In genomic region chr10:58255954-58256353, GRCm38 (mm10) we compare ENCODE assay signal across 8 mouse cellular contexts. TPM values are rescaled to one million over a fixed set of nuclear protein-coding genes. Genes with fewer than 3 reads are reported as not detected.
DNase-seq lines count a peak whose midpoint lies in the region; ATAC-seq lines count a peak whose summit lies in the region.

No protein-coding gene starts in this region.

- no peaks in the 10 kb centered on the region for H3K36me3 ChIP-seq in neural tube, embryonic 11.5 days (ENCODE audit: control insufficient read depth, insufficient read depth, low read length)
- H3K36me3 ChIP-seq in embryonic facial prominence, embryonic 15.5 days, result peaks cover 14% of the 10 kb centered on the region
- H3K36me3 ChIP-seq in midbrain, embryonic 16.5 days (ENCODE audit: control insufficient read depth, insufficient read depth, low read length), result peaks cover 8% of the 10 kb centered on the region; the same call in 1 of the 2 replicates

- H3K27me3 ChIP-seq in neural tube, embryonic 11.5 days (ENCODE audit: control insufficient read depth, insufficient read depth, low read length), result no peaks in the 10 kb centered on the region
- H3K27me3 ChIP-seq in embryonic facial prominence, embryonic 15.5 days, result no peaks in the 10 kb centered on the region
- H3K27me3 ChIP-seq in midbrain, embryonic 16.5 days (ENCODE audit: control insufficient read depth, insufficient read depth, low read depth, low read length), result no peaks in the 10 kb centered on the region

- DNase-seq in neural tube, embryonic 11.5 days (ENCODE audit: low spot score), result no peak
- no peak for DNase-seq in neural tube, embryonic 10.5 days (ENCODE audit: extremely low spot score, low spot score)
- DNase-seq in large intestine, adult 2 months (ENCODE audit: low read depth, low spot score), result peak; percentile 51
- DNase-seq in gastrocnemius, adult 18-20 months (ENCODE audit: low spot score), result no peak
- DNase-seq in layer of hippocampus, postnatal 25 days (ENCODE audit: extremely low spot score in 1 of 2, low spot score in 1 of 2), result no peak
- no peak for DNase-seq in thymus, postnatal 4 days

- no peak overlapping the region for H3K27ac ChIP-seq in neural tube, embryonic 11.5 days (ENCODE audit: low read depth, low read length)
- no peak overlapping the region for H3K27ac ChIP-seq in embryonic facial prominence, embryonic 15.5 days (replicated peaks)
- H3K27ac ChIP-seq in midbrain, embryonic 16.5 days (ENCODE audit: low read length), result no peak overlapping the region

- peak overlapping the region; percentile 48 for H3K4me2 ChIP-seq in neural tube, embryonic 11.5 days (ENCODE audit: low read depth)
- H3K4me2 ChIP-seq in embryonic facial prominence, embryonic 15.5 days (replicated peaks), result peak overlapping the region; percentile 47
- H3K4me2 ChIP-seq in midbrain, embryonic 16.5 days (ENCODE audit: low read length), result peak overlapping the region; percentile 72

- no peak overlapping the region for H3K9ac ChIP-seq in neural tube, embryonic 11.5 days (ENCODE audit: low read length)
- H3K9ac ChIP-seq in embryonic facial prominence, embryonic 15.5 days, result peak overlapping the region; percentile 74; the same call in 1 of the 2 replicates
- peak overlapping the region; percentile 87 for H3K9ac ChIP-seq in midbrain, embryonic 16.5 days (ENCODE audit: low read depth, low read length)

- H3K4me3 ChIP-seq in neural tube, embryonic 11.5 days (ENCODE audit: low read depth, low read length), result peak overlapping the region; percentile 84
- H3K4me3 ChIP-seq in embryonic facial prominence, embryonic 15.5 days (replicated peaks), result peak overlapping the region; percentile 93
- H3K4me3 ChIP-seq in midbrain, embryonic 16.5 days (ENCODE audit: low read depth, low read length), result peak overlapping the region; percentile 85

- no peaks in the 10 kb centered on the region for H3K9me3 ChIP-seq in neural tube, embryonic 11.5 days (ENCODE audit: control insufficient read depth, low read length)
- H3K9me3 ChIP-seq in embryonic facial prominence, embryonic 15.5 days (replicated peaks), result no peaks in the 10 kb centered on the region
- H3K9me3 ChIP-seq in midbrain, embryonic 16.5 days (replicated peaks; ENCODE audit: control insufficient read depth, low read length, poor library complexity, severe bottlenecking), result no peaks in the 10 kb centered on the region

- WGBS in neural tube, embryonic 11.5 days, result 14% methylated on average over 4 of the region's 4 CpGs
- 1% methylated on average over 4 of the region's 4 CpGs for WGBS in embryonic facial prominence, embryonic 15.5 days
- WGBS in large intestine, adult 2 months, result under 1% methylated on average over 4 of the region's 4 CpGs
- 10% methylated on average over 4 of the region's 4 CpGs for WGBS in midbrain, embryonic 16.5 days

- no peaks in the 10 kb centered on the region for H3K4me1 ChIP-seq in neural tube, embryonic 11.5 days (ENCODE audit: control insufficient read depth, insufficient read depth, low read length)
- H3K4me1 ChIP-seq in embryonic facial prominence, embryonic 15.5 days, result peaks cover 4% of the 10 kb centered on the region
- H3K4me1 ChIP-seq in midbrain, embryonic 16.5 days (ENCODE audit: control insufficient read depth, insufficient read depth, low read length), result peaks cover 18% of the 10 kb centered on the region

- ATAC-seq in neural tube, embryonic 11.5 days (ENCODE audit: insufficient read depth, low FRiP score, low TSS enrichment), result no peak
- no peak for ATAC-seq in embryonic facial prominence, embryonic 15.5 days (ENCODE audit: insufficient number of reproducible peaks, low FRiP score, low TSS enrichment, low read depth)
- ATAC-seq in midbrain, embryonic 16.5 days, result no peak

RNA-seq across cellular contexts. Expression of gene Gcc2, which starts 0.7 kb away (rescaled TPM):
- 39.0 and 40.5 TPM in 2 replicates for polyA plus RNA-seq in neural tube, embryonic 11.5 days (2014; fragmentation: Nextera tagmentation; extraction: Ambion mirVana)
- 56.7 and 57.4 TPM in 2 replicates for polyA plus RNA-seq in embryonic facial prominence, embryonic 15.5 days (2015; fragmentation: Nextera tagmentation; extraction: Ambion mirVana)
- polyA plus RNA-seq in large intestine, adult 2 months (2012; rRNA removed), result 20.6 and 25.0 TPM in 2 replicates
- 79.5 and 90.5 TPM in 2 replicates for polyA plus RNA-seq in midbrain, embryonic 16.5 days (2015; fragmentation: Nextera tagmentation; extraction: Ambion mirVana)
- total RNA-seq in gastrocnemius, adult 18-20 months (2021), result 10 to 100 TPM; 18.8 to 25.7 TPM
- total RNA-seq in layer of hippocampus, postnatal 25 days (2021), result 10 to 100 TPM; 75.2 to 81.7 TPM

RNA-seq across cellular contexts. Expression of gene Gm4981, which starts 19.5 kb away (rescaled TPM):
- polyA plus RNA-seq in neural tube, embryonic 11.5 days (2014; fragmentation: Nextera tagmentation; extraction: Ambion mirVana), result not detected in 2 replicates
- not detected in 2 replicates for polyA plus RNA-seq in embryonic facial prominence, embryonic 15.5 days (2015; fragmentation: Nextera tagmentation; extraction: Ambion mirVana)
- not detected in 2 replicates for polyA plus RNA-seq in large intestine, adult 2 months (2012; rRNA removed)
- not detected in 2 replicates for polyA plus RNA-seq in midbrain, embryonic 16.5 days (2015; fragmentation: Nextera tagmentation; extraction: Ambion mirVana)
- not detected for total RNA-seq in gastrocnemius, adult 18-20 months (2021)
- total RNA-seq in layer of hippocampus, postnatal 25 days (2021), result not detected

RNA-seq across cellular contexts. Expression of gene Duxf3, which starts 23.5 kb away (rescaled TPM):
- not detected in 2 replicates for polyA plus RNA-seq in neural tube, embryonic 11.5 days (2014; fragmentation: Nextera tagmentation; extraction: Ambion mirVana)
- polyA plus RNA-seq in embryonic facial prominence, embryonic 15.5 days (2015; fragmentation: Nextera tagmentation; extraction: Ambion mirVana), result not detected in 2 replicates
- not detected in 2 replicates for polyA plus RNA-seq in large intestine, adult 2 months (2012; rRNA removed)
- not detected in 2 replicates for polyA plus RNA-seq in midbrain, embryonic 16.5 days (2015; fragmentation: Nextera tagmentation; extraction: Ambion mirVana)
- total RNA-seq in gastrocnemius, adult 18-20 months (2021), result not detected
- total RNA-seq in layer of hippocampus, postnatal 25 days (2021), result not detected

RNA-seq across cellular contexts. Expression of gene AW822073, which starts 31.2 kb away (rescaled TPM):
- not detected in 2 replicates for polyA plus RNA-seq in neural tube, embryonic 11.5 days (2014; fragmentation: Nextera tagmentation; extraction: Ambion mirVana)
- not detected in 2 replicates for polyA plus RNA-seq in embryonic facial prominence, embryonic 15.5 days (2015; fragmentation: Nextera tagmentation; extraction: Ambion mirVana)
- not detected in 2 replicates for polyA plus RNA-seq in large intestine, adult 2 months (2012; rRNA removed)
- not detected in 2 replicates for polyA plus RNA-seq in midbrain, embryonic 16.5 days (2015; fragmentation: Nextera tagmentation; extraction: Ambion mirVana)
- total RNA-seq in gastrocnemius, adult 18-20 months (2021), result not detected
- not detected for total RNA-seq in layer of hippocampus, postnatal 25 days (2021)
